7 mouse cellular contexts compared by ENCODE assay signal in the genomic region with DNA sequence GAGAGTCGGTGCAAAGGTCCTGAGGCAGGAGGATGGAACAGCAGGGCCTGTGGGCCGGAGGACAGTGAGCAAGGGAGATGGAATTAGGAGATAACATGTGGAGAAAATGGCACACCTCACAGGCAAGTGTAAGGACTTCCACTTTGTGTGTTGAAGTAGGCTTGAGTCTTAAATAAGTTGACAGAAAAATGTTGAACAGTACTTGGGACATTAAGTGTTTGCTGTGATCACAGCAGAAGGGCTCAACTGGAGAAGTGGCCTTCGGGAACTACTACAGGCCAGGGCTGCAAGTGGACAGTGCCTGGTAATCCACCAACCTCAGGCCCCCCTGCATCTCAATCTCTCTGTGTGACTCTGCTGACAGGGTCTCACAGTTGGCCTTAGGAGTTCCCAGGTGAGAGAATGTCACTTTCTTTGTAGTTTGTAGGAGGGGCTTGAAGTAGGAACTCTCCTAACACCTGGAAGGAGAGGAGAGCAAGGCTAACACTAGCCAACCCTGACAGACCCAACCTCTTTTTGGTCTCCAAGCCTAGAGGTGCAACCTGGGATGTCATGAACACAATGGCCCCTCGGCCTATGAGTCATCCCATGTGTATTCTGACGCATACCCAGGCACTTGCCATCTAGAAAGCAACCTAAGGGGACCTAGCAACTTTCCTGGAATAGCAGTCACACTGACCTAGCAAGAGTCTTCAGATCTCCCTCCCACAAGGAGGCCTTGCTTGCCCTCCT. TPM values are rescaled to one million over a fixed set of nuclear protein-coding genes. Genes with fewer than 3 reads are reported as not detected.
DNase-seq lines count a peak whose midpoint lies in the region; ATAC-seq and TF ChIP-seq lines count a peak whose summit lies in the region.

No protein-coding gene starts in this region.

- H3K9ac ChIP-seq in hindbrain, embryonic 13.5 days: peak overlapping the region; percentile 70

- H3K4me1 ChIP-seq in hindbrain, embryonic 13.5 days (replicated peaks): peaks cover 34% of the 10 kb centered on the region

- H3K9me3 ChIP-seq in hindbrain, embryonic 13.5 days: no peaks in the 10 kb centered on the region

- POLR2A ChIA-PET in Patski (lab: Charles Lee): no interaction called here

- 59% methylated on average over 5 of the region's 5 CpGs for WGBS in hindbrain, embryonic 13.5 days

- CTCF ChIA-PET in Patski (lab: Charles Lee): no interaction called here

- H3K4me3 ChIP-seq in hindbrain, embryonic 13.5 days: peak overlapping the region; percentile 33

- peak overlapping the region; percentile 89 for H3K27ac ChIP-seq in hindbrain, embryonic 13.5 days

- no peak for DNase-seq in Patski (ENCODE audit: low read depth, low spot score)
- peak; percentile 30 for DNase-seq in lung, postnatal 10 days
- DNase-seq in urinary bladder, adult 18-20 months (ENCODE audit: low spot score in 2 of 2): no peak
- DNase-seq in embryo, embryonic 9.5 days (ENCODE audit: extremely low spot score): no peak
- no peak for DNase-seq in right cerebral cortex, postnatal 4 days

- peak overlapping the region; percentile 56 for H3K4me2 ChIP-seq in hindbrain, embryonic 13.5 days

- no peaks in the 10 kb centered on the region for H3K27me3 ChIP-seq in Patski
- H3K27me3 ChIP-seq in hindbrain, embryonic 13.5 days: no peaks in the 10 kb centered on the region

- TF ChIP-seq CTCF in Patski (IDR thresholded peaks at IDR 0.05): no peak

- H3K36me3 ChIP-seq in hindbrain, embryonic 13.5 days: peaks cover 14% of the 10 kb centered on the region

- in situ Hi-C loops in Patski (cut with MboI; ENCODE audit: low pct_unique_long_range_greater_than_20kb): no loop called here

- ATAC-seq in CD4-positive, CD25-positive, alpha-beta regulatory T cell, adult 4 months: peak; percentile 59
- ATAC-seq in Patski: peak; percentile 41
- ATAC-seq in hindbrain, embryonic 13.5 days (ENCODE audit: low FRiP score): peak; percentile 45

RNA-seq across cellular contexts. Expression of gene Mfsd2a, which starts 6.1 kb away (rescaled TPM):
- 1 to 10 TPM in 1 of 2 experiments, under 1 TPM in 1; 0.93 to 1.5 TPM for polyA plus RNA-seq in CD4-positive, CD25-positive, alpha-beta regulatory T cell, adult 4 months (2017; shearing (Covaris generic))
- 0.08 TPM for polyA plus RNA-seq in Patski (2021)
- 29.6 and 36.7 TPM in 2 replicates for polyA plus RNA-seq in hindbrain, embryonic 13.5 days (2015; fragmentation: Nextera tagmentation; extraction: Ambion mirVana)

RNA-seq across cellular contexts. Expression of gene Mycl, which starts 40.6 kb away (rescaled TPM):
- not detected for polyA plus RNA-seq in CD4-positive, CD25-positive, alpha-beta regulatory T cell, adult 4 months (2017; shearing (Covaris generic))
- polyA plus RNA-seq in Patski (2021): 0.19 TPM
- 75.9 and 77.3 TPM in 2 replicates for polyA plus RNA-seq in hindbrain, embryonic 13.5 days (2015; fragmentation: Nextera tagmentation; extraction: Ambion mirVana)

Comparison
In these comparisons a context has a peak if more than half of its experiments do, and no peak if none do; other contexts are left out.
1. RNA of gene Mfsd2a, which starts 6.1 kb away (polyA plus RNA-seq): 29.6 to 36.7 TPM in hindbrain, embryonic 13.5 days; 0.93 to 1.5 TPM in CD4-positive, CD25-positive, alpha-beta regulatory T cell, adult 4 months and 0.08 TPM in Patski (single experiment); every median in the first group is over 10 times any median in the second.
2. RNA of gene Mycl, which starts 40.6 kb away (polyA plus RNA-seq): 75.9 to 77.3 TPM in hindbrain, embryonic 13.5 days; 0.19 TPM in Patski (single experiment) and not detected in CD4-positive, CD25-positive, alpha-beta regulatory T cell, adult 4 months; every median in the first group is over 10 times any median in the second.
3. Peak in every context shown above with its lines, with median percentiles within 50 percentile points of each other: ATAC-seq.